Mouse (Mus musculus) MEL (cell line): ENCODE results near the gene 1110008P14Rik. TPM values are rescaled to one million over a fixed set of nuclear protein-coding genes. Genes with fewer than 3 reads are reported as not detected.

Experiments used
- DNase-seq: peaks from one replicate; pipeline ENCODE4 v3.0.0; 2011; ENCODE audit warnings: low read depth, low spot score
- H3K27ac ChIP-seq: 2 replicates; pipeline ENCODE4 v1.5.1; 2012; ENCODE audit warnings: low read depth, mild to moderate bottlenecking, control low read depth, low read length, moderate library complexity; ENCODE audit not compliant: control insufficient read depth
- H3K27me3 ChIP-seq, 2 experiments: fragments of 150-350 bp in 1 of 2; sonication (generic) in 1 of 2; 2 replicates each; pipeline ENCODE4 v1.6.1; 2012; ENCODE audit warnings: low read length in 2 of 2, mild to moderate bottlenecking in 2 of 2, improper control_type of control experiment in 1 of 2, moderate library complexity in 1 of 2; ENCODE audit not compliant: insufficient read depth in 2 of 2, control insufficient read depth in 1 of 2
- H3K36me3 ChIP-seq, 2 experiments: 2 replicates each; pipeline ENCODE4 v1.6.1; 2012 to 2014; ENCODE audit warnings: low read length in 2 of 2, improper control_type of control experiment in 1 of 2, inconsistent platforms in 1 of 2, mild to moderate bottlenecking in 1 of 2; ENCODE audit not compliant: insufficient read depth in 2 of 2, control insufficient read depth in 1 of 2
- H3K4me1 ChIP-seq, 2 experiments: fragments of 150-350 bp in 1 of 2; sonication (generic) in 1 of 2; 2 replicates each; pipeline ENCODE4 v1.6.1; 2012; ENCODE audit warnings: low read length in 2 of 2, improper control_type of control experiment in 1 of 2, mild to moderate bottlenecking in 1 of 2; ENCODE audit not compliant: insufficient read depth in 2 of 2, control insufficient read depth in 1 of 2
- H3K4me3 ChIP-seq, 2 experiments: fragments of 150-350 bp in 1 of 2; sonication (generic) in 1 of 2; 2 replicates each; pipeline ENCODE4 v1.5.1; 2012; ENCODE audit warnings: low read depth in 2 of 2, low read length in 2 of 2, mild to moderate bottlenecking in 2 of 2, moderate library complexity in 2 of 2, control low read depth in 1 of 2, improper control_type of control experiment in 1 of 2; ENCODE audit not compliant: control insufficient read depth in 1 of 2, insufficient read depth in 1 of 2
- H3K79me2 ChIP-seq: 2 replicates; pipeline ENCODE4 v1.6.1; 2012; ENCODE audit warnings: mild to moderate bottlenecking, low read length, moderate library complexity; ENCODE audit not compliant: control insufficient read depth, poor library complexity, insufficient read depth
- H3K9ac ChIP-seq: 2 replicates; pipeline ENCODE4 v1.6.1; 2012; ENCODE audit warnings: low read depth, mild to moderate bottlenecking, control low read depth, low read length, moderate library complexity; ENCODE audit not compliant: control insufficient read depth, poor library complexity, severe bottlenecking
- H3K9me3 ChIP-seq: fragments of 150-350 bp; sonication (generic); replicated peaks from 2 replicates; pipeline ENCODE4 v1.6.1; 2012; ENCODE audit warnings: mild to moderate bottlenecking, low read length, improper control_type of control experiment, moderate library complexity; ENCODE audit not compliant: insufficient read depth
- BHLHE40 ChIP-seq: IDR thresholded peaks from 2 replicates; pipeline ENCODE4 v1.6.1; 2012; ENCODE audit warnings: low read depth, mild to moderate bottlenecking, inconsistent platforms, low read length, improper control_type of control experiment, borderline replicate concordance
- E2F4 ChIP-seq: IDR thresholded peaks from 2 replicates; pipeline ENCODE4 v1.6.1; 2011; ENCODE audit warnings: low read depth, low read length, improper control_type of control experiment, borderline replicate concordance
- ELF1 ChIP-seq: IDR thresholded peaks from 2 replicates; pipeline ENCODE4 v1.6.1; 2014; ENCODE audit warnings: low read depth, mild to moderate bottlenecking, inconsistent platforms, low read length, improper control_type of control experiment, moderate library complexity
- EP300 ChIP-seq, 2 experiments: IDR thresholded peaks; 2 replicates each; pipeline ENCODE4 v1.6.1; 2011; ENCODE audit warnings: improper control_type of control experiment in 2 of 2, low read length in 2 of 2, low read depth in 1 of 2, mild to moderate bottlenecking in 1 of 2
- ETS1 ChIP-seq: IDR thresholded peaks from 2 replicates; pipeline ENCODE4 v1.6.1; 2012; ENCODE audit warnings: low read depth, mild to moderate bottlenecking, inconsistent platforms, low read length, improper control_type of control experiment, moderate library complexity
- GABPA ChIP-seq: IDR thresholded peaks from 2 replicates; pipeline ENCODE4 v1.6.1; 2012; ENCODE audit warnings: low read depth, mild to moderate bottlenecking, inconsistent platforms, low read length, improper control_type of control experiment, moderate library complexity
- HCFC1 ChIP-seq: IDR thresholded peaks from 2 replicates; pipeline ENCODE4 v1.6.1; 2012; ENCODE audit warnings: low read depth, mild to moderate bottlenecking, inconsistent platforms, low read length, improper control_type of control experiment, moderate library complexity
- KAT2A ChIP-seq: conservative IDR thresholded peaks from 2 replicates; pipeline ENCODE4 v1.6.1; 2012; ENCODE audit warnings: low read depth, low read length, improper control_type of control experiment, inconsistent platforms
- MAFK ChIP-seq: IDR thresholded peaks from 2 replicates; pipeline ENCODE4 v1.6.1; 2011; ENCODE audit warnings: low read depth, mild to moderate bottlenecking, low read length, improper control_type of control experiment, borderline replicate concordance
- MAZ ChIP-seq: IDR thresholded peaks from 2 replicates; pipeline ENCODE4 v1.6.1; 2012; ENCODE audit warnings: low read depth, mild to moderate bottlenecking, inconsistent platforms, low read length, improper control_type of control experiment
- MEF2A ChIP-seq: IDR thresholded peaks from 2 replicates; pipeline ENCODE4 v1.6.1; 2014; ENCODE audit warnings: low read depth, mild to moderate bottlenecking, inconsistent platforms, low read length, improper control_type of control experiment; ENCODE audit not compliant: poor library complexity, insufficient replicate concordance, severe bottlenecking; ENCODE audit errors: extremely low read depth
- MXI1 ChIP-seq: IDR thresholded peaks from 2 replicates; pipeline ENCODE4 v1.6.1; 2011; ENCODE audit warnings: mild to moderate bottlenecking, low read depth, low read length, improper control_type of control experiment
- MYC ChIP-seq: IDR thresholded peaks from 2 replicates; pipeline ENCODE4 v1.6.1; 2011; ENCODE audit warnings: low read depth, mild to moderate bottlenecking, low read length, improper control_type of control experiment, moderate library complexity
- POLR2AphosphoS5 ChIP-seq: IDR thresholded peaks from 2 replicates; pipeline ENCODE4 v1.6.1; 2012; ENCODE audit warnings: low read depth, borderline replicate concordance, mild to moderate bottlenecking, inconsistent platforms, low read length, moderate library complexity, mixed read lengths
- SIN3A ChIP-seq: IDR thresholded peaks from 2 replicates; pipeline ENCODE4 v1.6.1; 2012; ENCODE audit warnings: low read length, improper control_type of control experiment, inconsistent platforms
- SMC3 ChIP-seq: IDR thresholded peaks from 2 replicates; pipeline ENCODE4 v1.6.1; 2011; ENCODE audit warnings: low read depth, low read length, improper control_type of control experiment
- TBP ChIP-seq: IDR thresholded peaks from 2 replicates; pipeline ENCODE4 v1.8.0; 2011; ENCODE audit warnings: low read depth, low read length, improper control_type of control experiment
- UBTF ChIP-seq: IDR thresholded peaks from 2 replicates; pipeline ENCODE4 v1.6.1; 2012; ENCODE audit warnings: low read depth, mild to moderate bottlenecking, inconsistent platforms, low read length, improper control_type of control experiment, moderate library complexity, borderline replicate concordance; ENCODE audit not compliant: insufficient read depth
- USF1 ChIP-seq: IDR thresholded peaks from 2 replicates; pipeline ENCODE4 v1.6.1; 2014; ENCODE audit warnings: low read depth, mild to moderate bottlenecking, inconsistent platforms, low read length, improper control_type of control experiment, moderate library complexity
- USF2 ChIP-seq, 2 experiments: IDR thresholded peaks; 2 replicates each; pipeline ENCODE4 v1.6.1; 2011 to 2012; ENCODE audit warnings: improper control_type of control experiment in 2 of 2, low read length in 2 of 2, borderline replicate concordance in 1 of 2, inconsistent platforms in 1 of 2, low read depth in 1 of 2, mild to moderate bottlenecking in 1 of 2; ENCODE audit not compliant: insufficient read depth in 1 of 2
- ZKSCAN1 ChIP-seq: IDR thresholded peaks from 2 replicates; pipeline ENCODE4 v1.6.1; 2012; ENCODE audit warnings: low read depth, mild to moderate bottlenecking, inconsistent platforms, low read length, improper control_type of control experiment, moderate library complexity
- polyA plus RNA-seq, 2 experiments: library from polyadenylated mRNA; stranded (reverse) in 1 of 2; unstranded in 1 of 2; fragments of >175 nt in 1 of 2; fragments of >200 nt in 1 of 2; gene quantifications; 2 replicates each; pipeline versions ENCODE4 v1.2.1 to v1.2.4; 2012; ENCODE audit warnings: low replicate concordance in 2 of 2, low read depth in 1 of 2; ENCODE audit not compliant: insufficient read length in 2 of 2, insufficient read depth in 1 of 2, missing spikeins in 1 of 2
- total RNA-seq: library from RNA; depleted of rRNA; stranded (reverse); fragments of 300-350 nt; gene quantifications from 2 replicates; pipeline ENCODE4 v1.2.3, GENCODE M21; 2012

The 1110008P14Rik gene
- total and polyA plus RNA-seq, 3 experiments = 62.9 to 63.5 TPM; not detected in 1

- Histone ChIP-seq H3K27me3 (no peaks in the 10 kb centered on the region), H3K9ac (no peak overlapping the region), H3K79me2 (no peaks in the 10 kb centered on the region), H3K27ac (no peak overlapping the region), H3K4me1 (peaks cover 4 to 9% of the 10 kb centered on the region in 2 experiments; a peak in 3 of 4 replicates), H3K36me3 (peaks cover 0 to 4% of the 10 kb centered on the region in 2 experiments; a peak in 2 of 4 replicates), H3K9me3 (no peaks in the 10 kb centered on the region), H3K4me3 (no peak overlapping the region)
- DNase-seq = no peak
- TF ChIP-seq ELF1 = no peak
- no peak for TF ChIP-seq SMC3
- no peak for TF ChIP-seq KAT2A
- TF ChIP-seq MYC = no peak
- no peak for TF ChIP-seq E2F4
- no peak for TF ChIP-seq MAFK
- TF ChIP-seq USF1 = no peak
- no peak for TF ChIP-seq HCFC1
- no peak for TF ChIP-seq ZKSCAN1
- TF ChIP-seq GABPA = no peak
- no peak for TF ChIP-seq POLR2AphosphoS5
- TF ChIP-seq UBTF = no peak
- no peak for TF ChIP-seq MXI1
These were observed 32.0 kb downstream of the 1110008P14Rik start for GRCm38 (mm10) chr2:32349625-32350255.

GRCm38 (mm10) chr2:32348311-32348710, 33.4 kb downstream of the 1110008P14Rik start:
- Histone ChIP-seq H3K79me2 (no peaks in the 10 kb centered on the region), H3K4me1 (0 out of 4 replicates have a peak, but pooled peaks cover 0 to 3% of the 10 kb centered on the region in 2 experiments), H3K9me3 (no peaks in the 10 kb centered on the region), H3K27me3 (no peaks in the 10 kb centered on the region), H3K9ac (no peak overlapping the region), H3K4me3 (no peak overlapping the region), H3K36me3 (no peaks in the 10 kb centered on the region), H3K27ac (no peak overlapping the region)
- DNase-seq = no peak
- no peak for TF ChIP-seq KAT2A
- TF ChIP-seq MYC = no peak
- TF ChIP-seq POLR2AphosphoS5 = no peak
- TF ChIP-seq EP300 (IDR thresholded peaks at IDR 0.05; ENCODE audit: low read depth in 1 of 2, low read length in 2 of 2) = no peak
- no peak for TF ChIP-seq MEF2A
- TF ChIP-seq TBP = no peak
- TF ChIP-seq BHLHE40 = no peak
- no peak for TF ChIP-seq E2F4
- TF ChIP-seq MAZ = no peak
- TF ChIP-seq SIN3A = no peak
- TF ChIP-seq ETS1 = no peak
- no peak for TF ChIP-seq USF2 (IDR thresholded peaks at IDR 0.05; ENCODE audit: borderline replicate concordance in 1 of 2, insufficient read depth in 1 of 2, low read depth in 1 of 2, low read length in 2 of 2)
